Mouse (Mus musculus): ENCODE data around the gene Trem1.

DNA sequence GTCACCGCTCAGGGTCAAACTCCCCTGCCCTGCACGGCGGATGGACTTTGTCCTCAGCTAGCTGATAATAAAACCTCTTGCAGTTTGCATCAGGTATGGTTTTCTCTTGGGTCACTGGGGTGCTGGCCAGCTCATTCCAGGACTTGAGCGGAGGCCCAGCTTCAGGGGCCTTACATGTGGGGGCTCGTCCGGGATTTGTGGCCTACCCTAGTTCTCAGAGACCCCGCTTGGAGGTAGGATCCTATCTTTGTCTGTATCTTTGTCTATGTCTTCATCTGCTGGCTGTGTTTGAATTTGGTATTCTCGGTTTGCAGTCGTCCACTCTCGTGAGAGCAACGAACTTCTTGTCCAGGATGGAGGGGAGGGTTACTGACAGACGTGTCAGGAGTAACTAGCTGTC lies 29.5 kb upstream of the Trem1 start:
- TF ChIP-seq CTCF (conservative IDR thresholded peaks at IDR 0.05; ENCODE audit: insufficient read depth, insufficient read length, low read depth, low read length), result no peak
- no peak for TF ChIP-seq POLR2A (IDR thresholded peaks at IDR 0.05; ENCODE audit: low read depth, low read length)

Data from kidney, adult 2 months (tissue).